Mouse (Mus musculus) megakaryocyte, adult 5-6 weeks (primary cell): ENCODE measurements around the gene Gm47985. TPM values are rescaled to one million over a fixed set of nuclear protein-coding genes. Genes with fewer than 3 reads are reported as not detected.
A peak's percentile ranks its signal among the peaks of the same experiment; 100 is the strongest.

Experiments
- ATAC-seq: 2 replicates; pipeline ENCODE4 v1.8.0; 2016; ENCODE audit warnings: mild to moderate bottlenecking, inconsistent platforms; ENCODE audit not compliant: poor library complexity, severe bottlenecking
- total RNA-seq, 2 experiments: library from RNA; stranded (forward) in 1 of 2; stranded (reverse) in 1 of 2; fragments of 153-499, 151-499 nt in 1 of 2; fragments of 221-1000, 200-1000 nt in 1 of 2; gene quantifications; 2 replicates each; pipeline versions ENCODE4 v1.2.3 to v1.2.4; 2015 to 2017

Gene Gm47985
- total RNA-seq, 2 experiments from 2014 or later = 0.22 TPM; not detected in 1

DNA sequence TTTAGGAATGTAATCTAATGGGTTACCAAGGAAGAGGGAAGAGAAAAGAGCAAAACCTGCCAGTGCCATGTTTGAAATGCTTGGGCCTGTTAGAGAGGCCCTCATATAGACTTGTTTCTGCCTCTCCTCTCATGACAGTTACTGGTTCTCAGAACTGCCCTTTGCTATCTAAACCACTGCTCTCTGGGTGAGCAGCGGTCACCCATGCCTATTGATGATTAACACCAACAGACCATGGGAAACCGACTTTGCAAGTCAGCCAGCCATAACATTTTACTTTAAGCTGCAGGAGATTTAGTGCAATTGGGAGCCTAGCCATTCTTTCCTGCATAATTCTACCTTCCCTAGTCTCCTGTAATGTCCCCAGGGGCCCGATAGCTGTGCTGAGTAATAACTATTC, 34.1 kb downstream of the Gm47985 start:
- no peak for ATAC-seq

- ATAC-seq = peak; percentile 54
These were observed 36.7 kb downstream of the Gm47985 start for GRCm38 (mm10) chr1:151219045-151219444.

GRCm38 (mm10) chr1:151220098-151220497, 37.8 kb downstream of the Gm47985 start:
- no peak for ATAC-seq

DNA sequence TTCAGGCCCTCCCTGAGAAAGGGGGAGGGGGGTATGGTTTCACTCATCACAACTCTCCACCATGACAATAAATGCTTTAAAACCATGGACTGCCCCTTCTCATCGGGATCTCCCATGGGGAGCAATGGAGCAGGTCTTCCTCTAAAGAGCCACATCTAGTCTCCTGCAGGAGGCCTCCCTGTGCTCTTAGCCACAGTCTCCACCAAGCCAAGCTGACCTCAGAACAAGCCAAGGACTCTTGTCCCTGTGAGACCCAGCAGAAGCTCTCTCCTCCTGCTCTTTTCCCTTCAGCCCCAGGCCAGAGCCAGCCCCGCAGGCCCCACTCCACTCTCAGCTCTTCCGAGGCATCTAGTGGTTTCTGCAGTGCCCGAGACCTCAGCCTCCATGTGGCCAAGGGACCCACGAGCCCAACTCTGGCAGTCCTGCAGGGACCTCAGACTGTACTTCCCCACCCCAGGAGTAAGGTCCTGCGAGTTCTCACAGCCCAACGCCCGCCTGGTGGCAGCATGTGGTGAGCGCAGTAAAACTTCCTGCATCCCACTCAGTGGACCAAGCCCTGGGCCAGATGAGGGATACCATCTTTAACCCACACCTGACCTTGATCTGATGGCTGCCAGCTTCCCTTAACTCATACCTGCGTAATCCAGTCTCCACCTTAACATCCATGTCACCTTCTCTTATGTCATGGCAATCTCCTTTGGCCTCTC, 40.4 kb downstream of the Gm47985 start:
- ATAC-seq = no peak

- no peak for ATAC-seq
These were observed 41.0 kb downstream of the Gm47985 start for GRCm38 (mm10) chr1:151223377-151223776.

GRCm38 (mm10) chr1:151224536-151224935, 42.2 kb downstream of the Gm47985 start:
- no peak for ATAC-seq

- no peak for ATAC-seq
These were observed 45.2 kb downstream of the Gm47985 start for GRCm38 (mm10) chr1:151227506-151227905.

GRCm38 (mm10) chr1:151228320-151228989, 46.1 kb downstream of the Gm47985 start:
- peak; percentile 83 for ATAC-seq

GRCm38 (mm10) chr1:151232346-151232745, 50.0 kb downstream of the Gm47985 start:
- no peak for ATAC-seq

DNA sequence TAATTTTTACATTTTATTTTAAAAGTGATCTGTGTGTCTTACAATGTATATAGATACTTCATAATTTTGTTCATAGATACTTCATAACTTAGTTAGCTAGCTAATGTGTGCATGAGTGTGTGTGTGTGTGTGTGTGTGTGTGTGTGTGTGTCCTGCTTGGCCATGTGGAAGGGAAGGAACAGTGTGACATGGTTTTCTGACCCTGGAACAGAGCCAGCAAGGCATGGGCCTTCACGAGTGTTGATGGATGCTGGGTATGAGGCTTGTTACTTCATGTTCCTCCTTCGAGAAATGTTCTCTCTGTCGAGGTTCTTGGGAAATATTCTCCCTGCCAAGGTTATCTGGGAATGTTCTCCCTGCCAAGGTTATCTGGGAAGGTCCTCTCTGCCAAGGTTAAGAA, 51.4 kb downstream of the Gm47985 start:
- no peak for ATAC-seq

Other genes starting within 250 kb of the Gm47985 start
- gene Hmcn1, start 189.1 kb upstream of the Gm47985 start, total RNA-seq (2015) = not detected in 2 replicates
- gene Hmcn1, start 189.1 kb upstream of the Gm47985 start, total RNA-seq (2017) = not detected in 2 replicates
- 0.85 TPM in 1 of 2 replicates, not detected in the other for gene Gm8947, start 9.8 kb downstream of the Gm47985 start, total RNA-seq (2015)
- 0.18 TPM in 1 of 2 replicates, not detected in the other for gene Gm8947, start 9.8 kb downstream of the Gm47985 start, total RNA-seq (2017)
- gene Gm47995, start 15.9 kb downstream of the Gm47985 start, total RNA-seq (2015) = not detected in 2 replicates
- gene Gm47995, start 15.9 kb downstream of the Gm47985 start, total RNA-seq (2017) = 1.1 and 1.6 TPM in 2 replicates
- not detected in 2 replicates for gene 3110040M04Rik, start 21.6 kb downstream of the Gm47985 start, total RNA-seq (2015)
- gene 3110040M04Rik, start 21.6 kb downstream of the Gm47985 start, total RNA-seq (2017) = 0.33 TPM in 1 of 2 replicates, not detected in the other
- gene Gm47996, start 27.6 kb downstream of the Gm47985 start, total RNA-seq (2015) = not detected in 2 replicates
- gene Gm47996, start 27.6 kb downstream of the Gm47985 start, total RNA-seq (2017) = not detected in 2 replicates
- gene Ivns1abp, start 161.9 kb downstream of the Gm47985 start, total RNA-seq (2015) = 108 and 109 TPM in 2 replicates
- 133 and 136 TPM in 2 replicates for gene Ivns1abp, start 161.9 kb downstream of the Gm47985 start, total RNA-seq (2017)
- 20.3 and 27.6 TPM in 2 replicates for gene Swt1, start 245.9 kb downstream of the Gm47985 start, total RNA-seq (2015)
- 19.2 and 21.1 TPM in 2 replicates for gene Swt1, start 245.9 kb downstream of the Gm47985 start, total RNA-seq (2017)
- gene Trmt1l, start 246.0 kb downstream of the Gm47985 start, total RNA-seq (2015) = 34.7 and 40.4 TPM in 2 replicates
- gene Trmt1l, start 246.0 kb downstream of the Gm47985 start, total RNA-seq (2017) = 20.8 and 20.9 TPM in 2 replicates